Mouse (Mus musculus): ENCODE measurements around the gene Olfr1036. TPM values are rescaled to one million over a fixed set of nuclear protein-coding genes. Genes with fewer than 3 reads are reported as not detected.
A peak's percentile ranks its signal among the peaks of the same experiment; 100 is the strongest.
"Not testable (repeated sequence)": the region's sequence is repeated elsewhere in the genome, so short reads cannot be mapped to it uniquely, and the experiment has no call there.

Gene Olfr1036
- polyA plus RNA-seq (2017; shearing (Covaris generic)), result not detected

- not testable (repeated sequence) for ATAC-seq
These were observed at the start of gene Olfr1036 for GRCm38 (mm10) chr2:86073692-86074091. Olfr1036 (plus strand) TSS chr2:86073992.

GRCm38 (mm10) chr2:86045561-86045960, 28.2 kb upstream of the Olfr1036 start, which contains the start of gene Olfr1034:
Olfr1034 (plus strand) TSS chr2:86045861.
- no peak for ATAC-seq

GRCm38 (mm10) chr2:86050777-86051176, 23.0 kb upstream of the Olfr1036 start:
- not testable (repeated sequence) for ATAC-seq

- peak; percentile 96 for ATAC-seq
These were observed 10.0 kb upstream of the Olfr1036 start for GRCm38 (mm10) chr2:86063766-86064165.

GRCm38 (mm10) chr2:86070189-86070588, 3.6 kb upstream of the Olfr1036 start:
- no peak for ATAC-seq

GRCm38 (mm10) chr2:86080478-86080877, 6.7 kb downstream of the Olfr1036 start:
- ATAC-seq, result not testable (repeated sequence)

GRCm38 (mm10) chr2:86087285-86087684, 13.5 kb downstream of the Olfr1036 start, which contains the start of gene Olfr1037:
Olfr1037 (minus strand) TSS chr2:86087385.
- ATAC-seq, result no peak

Other genes starting within 250 kb of the Olfr1036 start
- not detected for gene Olfr1019, start 228.5 kb upstream of the Olfr1036 start, polyA plus RNA-seq (2017; shearing (Covaris generic))
- not detected for gene Olfr1020, start 227.0 kb upstream of the Olfr1036 start, polyA plus RNA-seq (2017; shearing (Covaris generic))
- gene Olfr1022, start 205.4 kb upstream of the Olfr1036 start, polyA plus RNA-seq (2017; shearing (Covaris generic)), result not detected
- not detected for gene Olfr1023, start 188.4 kb upstream of the Olfr1036 start, polyA plus RNA-seq (2017; shearing (Covaris generic))
- not detected for gene Olfr1024, start 168.9 kb upstream of the Olfr1036 start, polyA plus RNA-seq (2017; shearing (Covaris generic))
- not detected for gene Olfr1025-ps1, start 158.8 kb upstream of the Olfr1036 start, polyA plus RNA-seq (2017; shearing (Covaris generic))
- gene Olfr1026, start 152.4 kb upstream of the Olfr1036 start, polyA plus RNA-seq (2017; shearing (Covaris generic)), result not detected
- not detected for gene Olfr1028, start 123.6 kb upstream of the Olfr1036 start, polyA plus RNA-seq (2017; shearing (Covaris generic))
- gene Olfr1029, start 100.1 kb upstream of the Olfr1036 start, polyA plus RNA-seq (2017; shearing (Covaris generic)), result not detected
- gene Olfr1030, start 94.7 kb upstream of the Olfr1036 start, polyA plus RNA-seq (2017; shearing (Covaris generic)), result not detected
- gene Olfr1031, start 83.7 kb upstream of the Olfr1036 start, polyA plus RNA-seq (2017; shearing (Covaris generic)), result not detected
- gene Olfr1032, start 68.5 kb upstream of the Olfr1036 start, polyA plus RNA-seq (2017; shearing (Covaris generic)), result not detected
- not detected for gene Olfr1033, start 53.4 kb upstream of the Olfr1036 start, polyA plus RNA-seq (2017; shearing (Covaris generic))
- gene Olfr1034, start 28.1 kb upstream of the Olfr1036 start, polyA plus RNA-seq (2017; shearing (Covaris generic)), result not detected
- gene Olfr1037, start 13.4 kb downstream of the Olfr1036 start, polyA plus RNA-seq (2017; shearing (Covaris generic)), result not detected
- not detected for gene Olfr1039, start 61.9 kb downstream of the Olfr1036 start, polyA plus RNA-seq (2017; shearing (Covaris generic))
- gene Olfr1040, start 72.7 kb downstream of the Olfr1036 start, polyA plus RNA-seq (2017; shearing (Covaris generic)), result not detected
- not detected for gene Olfr1042, start 87.8 kb downstream of the Olfr1036 start, polyA plus RNA-seq (2017; shearing (Covaris generic))
- not detected for gene Olfr1043, start 93.5 kb downstream of the Olfr1036 start, polyA plus RNA-seq (2017; shearing (Covaris generic))
- gene Olfr1044, start 103.8 kb downstream of the Olfr1036 start, polyA plus RNA-seq (2017; shearing (Covaris generic)), result not detected
- not detected for gene Olfr52, start 111.7 kb downstream of the Olfr1036 start, polyA plus RNA-seq (2017; shearing (Covaris generic))
- gene Olfr1045, start 129.0 kb downstream of the Olfr1036 start, polyA plus RNA-seq (2017; shearing (Covaris generic)), result not detected
- gene Olfr1046, start 145.3 kb downstream of the Olfr1036 start, polyA plus RNA-seq (2017; shearing (Covaris generic)), result not detected
- not detected for gene Olfr1047, start 157.4 kb downstream of the Olfr1036 start, polyA plus RNA-seq (2017; shearing (Covaris generic))
- gene Olfr1048, start 166.3 kb downstream of the Olfr1036 start, polyA plus RNA-seq (2017; shearing (Covaris generic)), result not detected
- gene Olfr1049, start 184.3 kb downstream of the Olfr1036 start, polyA plus RNA-seq (2017; shearing (Covaris generic)), result not detected
- not detected for gene Olfr1051, start 205.1 kb downstream of the Olfr1036 start, polyA plus RNA-seq (2017; shearing (Covaris generic))
- gene Olfr1052, start 218.5 kb downstream of the Olfr1036 start, polyA plus RNA-seq (2017; shearing (Covaris generic)), result under 1 TPM in 1 of 2 experiments, not detected in 1; 0.48 TPM
- gene Olfr1053, start 241.3 kb downstream of the Olfr1036 start, polyA plus RNA-seq (2017; shearing (Covaris generic)), result not detected

All from CD4-positive, CD25-positive, alpha-beta regulatory T cell, adult 4 months (primary cell).